Mouse (Mus musculus) limb, embryonic 10.5 days (tissue): ENCODE results near the gene Ptprc. TPM values are rescaled to one million over a fixed set of nuclear protein-coding genes. Genes with fewer than 3 reads are reported as not detected.

Source experiments
- DNase-seq: peaks from one replicate; pipeline ENCODE4 v3.0.0-alpha.2; 2017; ENCODE audit warnings: low spot score
- H3K27ac ChIP-seq: fragments of 300-500 bp; sonication (generic); 2 replicates; pipeline ENCODE4 v1.5.1; 2016; ENCODE audit warnings: mild to moderate bottlenecking
- H3K27me3 ChIP-seq: fragments of 300-500 bp; sonication (generic); 2 replicates; pipeline ENCODE4 v1.6.1; 2016; ENCODE audit warnings: low read depth, mild to moderate bottlenecking; ENCODE audit not compliant: poor library complexity, severe bottlenecking
- H3K36me3 ChIP-seq: fragments of 300-500 bp; sonication (generic); 2 replicates; pipeline ENCODE4 v1.6.1; 2016; ENCODE audit warnings: mild to moderate bottlenecking, moderate library complexity
- H3K4me1 ChIP-seq: fragments of 300-500 bp; sonication (generic); 2 replicates; pipeline ENCODE4 v1.6.1; 2016
- H3K4me3 ChIP-seq: fragments of 300-500 bp; sonication (generic); 2 replicates; pipeline ENCODE4 v1.5.1; 2016; ENCODE audit warnings: mild to moderate bottlenecking, moderate library complexity
- H3K9me3 ChIP-seq: fragments of 300-500 bp; sonication (generic); replicated peaks from 2 replicates; pipeline ENCODE4 v1.6.1; 2016; ENCODE audit warnings: mild to moderate bottlenecking
- WGBS: fragments of 180-500 bp; shearing (Covaris S2); methylation state at CpG from one replicate; pipeline ENCODE4 v1.1.7; 2016; 5-methylcytosine and 5-hydroxymethylcytosine counted together
- polyA plus RNA-seq: library from polyadenylated mRNA; unstranded; fragments of >200 nt; fragmentation: Nextera tagmentation; extraction: Ambion mirVana; gene quantifications from 2 replicates; pipeline ENCODE4 v1.2.1, GENCODE M21; 2016

Gene Ptprc
- polyA plus RNA-seq, 1 experiment from 2014 or later, result 0.96 TPM

GRCm38 (mm10) chr1:138093219-138093618 lies 82.3 kb downstream of the Ptprc start:
- Histone ChIP-seq H3K27ac (no peak overlapping the region), H3K4me3 (no peak overlapping the region), H3K4me1 (no peaks in the 10 kb centered on the region), H3K36me3 (no peaks in the 10 kb centered on the region), H3K9me3 (no peaks in the 10 kb centered on the region), H3K27me3 (no peaks in the 10 kb centered on the region)
- DNase-seq, result no peak
- WGBS, result 51% methylated on average over 1 of the region's 1 CpGs

GRCm38 (mm10) chr1:138085810-138086209 lies 89.7 kb downstream of the Ptprc start:
- Histone ChIP-seq H3K4me3 (no peak overlapping the region), H3K27me3 (no peaks in the 10 kb centered on the region), H3K27ac (no peak overlapping the region), H3K36me3 (no peaks in the 10 kb centered on the region), H3K9me3 (no peaks in the 10 kb centered on the region), H3K4me1 (peaks cover 6% of the 10 kb centered on the region; the same call in 1 of the 2 replicates)
- WGBS, result 5% methylated on average over 1 of the region's 1 CpGs
- DNase-seq, result peak; percentile 56

DNA sequence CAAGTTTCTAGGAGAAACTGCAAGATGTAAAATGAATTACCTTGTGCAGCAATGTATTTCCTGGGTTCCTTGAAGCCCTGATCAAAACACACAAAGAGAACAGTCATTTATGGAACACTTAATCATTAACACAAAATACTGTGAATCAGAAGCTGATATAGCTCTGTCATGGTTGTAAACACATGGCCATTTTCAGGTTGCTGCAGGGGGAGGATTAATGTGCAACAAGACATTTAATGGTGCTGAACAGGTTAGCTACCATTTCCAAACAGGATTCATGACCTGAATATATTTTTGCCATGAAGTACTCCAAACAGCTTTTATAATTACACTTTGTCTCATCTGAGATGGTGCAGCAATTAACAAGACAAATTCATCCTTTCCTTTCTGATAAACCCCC lies 91.8 kb downstream of the Ptprc start:
- Histone ChIP-seq H3K9me3 (no peaks in the 10 kb centered on the region), H3K27ac (no peak overlapping the region), H3K36me3 (no peaks in the 10 kb centered on the region), H3K4me3 (no peak overlapping the region), H3K27me3 (no peaks in the 10 kb centered on the region), H3K4me1 (peaks cover 6% of the 10 kb centered on the region; the same call in 1 of the 2 replicates)
- no peak for DNase-seq

- 95% methylated on average over 1 of the region's 1 CpGs for WGBS
- DNase-seq, result no peak
- H3K9me3 ChIP-seq, result no peaks in the 10 kb centered on the region
These were observed 95.2 kb downstream of the Ptprc start for GRCm38 (mm10) chr1:138080308-138080707.

GRCm38 (mm10) chr1:138044196-138044945 lies 131.1 kb downstream of the Ptprc start:
- no peaks in the 10 kb centered on the region for H3K9me3 ChIP-seq
- peak; percentile 81 for DNase-seq
- H3K4me1 ChIP-seq, result peaks cover 19% of the 10 kb centered on the region
- H3K27me3 ChIP-seq, result no peaks in the 10 kb centered on the region
- H3K27ac ChIP-seq, result no peak overlapping the region
- 46% methylated on average over 10 of the region's 10 CpGs for WGBS
- no peaks in the 10 kb centered on the region for H3K36me3 ChIP-seq
- H3K4me3 ChIP-seq, result no peak overlapping the region

More at GRCm38 (mm10) chr1:138080308-138080707, 95.2 kb downstream of the Ptprc start:
- peaks cover 6% of the 10 kb centered on the region; the same call in 1 of the 2 replicates for H3K4me1 ChIP-seq
- no peak overlapping the region for H3K27ac ChIP-seq
- no peaks in the 10 kb centered on the region for H3K27me3 ChIP-seq
- no peaks in the 10 kb centered on the region for H3K36me3 ChIP-seq
- H3K4me3 ChIP-seq, result no peak overlapping the region

DNA sequence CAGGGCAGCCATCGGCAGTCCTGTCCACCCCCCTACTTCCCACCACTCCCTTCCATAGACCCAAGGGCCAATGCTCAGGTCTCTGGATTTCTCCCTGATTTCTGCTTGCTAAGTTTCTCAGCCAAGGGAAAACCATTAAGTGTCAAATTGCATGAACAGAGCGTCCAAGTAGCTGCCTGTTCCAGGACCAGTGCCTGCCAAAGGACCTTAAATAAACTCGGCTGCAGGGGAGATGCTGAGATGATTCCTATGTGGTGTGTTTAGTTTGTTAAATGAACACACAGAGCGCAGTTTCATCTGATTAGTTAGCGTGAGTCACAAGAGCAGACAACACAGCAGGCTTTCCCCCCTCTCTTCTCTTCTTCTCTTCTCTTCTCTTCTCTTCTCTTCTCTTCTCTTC lies 135.0 kb downstream of the Ptprc start:
- Histone ChIP-seq H3K9me3 (no peaks in the 10 kb centered on the region), H3K36me3 (no peaks in the 10 kb centered on the region), H3K27me3 (no peaks in the 10 kb centered on the region), H3K4me3 (no peak overlapping the region), H3K4me1 (peaks cover 32% of the 10 kb centered on the region), H3K27ac (peak overlapping the region; percentile 50; the same call in 1 of the 2 replicates)
- WGBS, result 52% methylated on average over 5 of the region's 5 CpGs
- no peak for DNase-seq

GRCm38 (mm10) chr1:138039201-138039600 lies 136.3 kb downstream of the Ptprc start:
- Histone ChIP-seq H3K9me3 (no peaks in the 10 kb centered on the region), H3K4me1 (peaks cover 29% of the 10 kb centered on the region), H3K36me3 (no peaks in the 10 kb centered on the region), H3K4me3 (no peak overlapping the region), H3K27me3 (no peaks in the 10 kb centered on the region), H3K27ac (peak overlapping the region; percentile 60; the same call in 1 of the 2 replicates)
- no peak for DNase-seq
- 24% methylated on average over 1 of the region's 1 CpGs for WGBS

- 62% methylated on average over 5 of the region's 5 CpGs for WGBS
- Histone ChIP-seq H3K27ac (peak overlapping the region; percentile 63), H3K4me1 (peaks cover 24% of the 10 kb centered on the region)
These were observed 138.0 kb downstream of the Ptprc start for GRCm38 (mm10) chr1:138037484-138037883.

DNA sequence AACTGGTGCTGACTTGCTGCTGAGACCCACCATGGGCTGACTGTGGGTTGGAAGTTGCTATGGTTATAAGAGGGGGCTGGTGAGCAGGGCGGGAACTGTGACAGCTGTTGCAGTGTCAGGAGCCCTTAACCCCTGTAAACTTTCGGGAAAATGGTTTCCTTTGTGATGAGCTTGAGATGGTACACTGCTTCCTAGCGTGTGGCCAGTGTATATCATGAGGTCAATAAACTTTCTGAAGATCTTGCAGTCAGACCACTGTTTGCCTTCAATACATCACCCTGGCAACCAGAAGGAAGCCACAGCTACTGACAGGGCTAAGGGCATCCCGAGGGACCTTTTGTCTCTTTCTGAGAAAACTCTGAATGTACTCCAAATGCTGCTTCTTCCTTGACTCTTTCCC lies 145.9 kb downstream of the Ptprc start:
- H3K4me1 ChIP-seq, result no peaks in the 10 kb centered on the region
- H3K36me3 ChIP-seq, result no peaks in the 10 kb centered on the region
- no peak for DNase-seq
- 63% methylated on average over 4 of the region's 4 CpGs for WGBS
- no peaks in the 10 kb centered on the region for H3K27me3 ChIP-seq
- H3K9me3 ChIP-seq, result no peaks in the 10 kb centered on the region
- no peak overlapping the region for H3K4me3 ChIP-seq
- H3K27ac ChIP-seq, result no peak overlapping the region

More at GRCm38 (mm10) chr1:138037484-138037883, 138.0 kb downstream of the Ptprc start:
- Histone ChIP-seq H3K9me3 (no peaks in the 10 kb centered on the region), H3K36me3 (no peaks in the 10 kb centered on the region), H3K4me3 (no peak overlapping the region), H3K27me3 (no peaks in the 10 kb centered on the region)
- DNase-seq, result no peak

DNA sequence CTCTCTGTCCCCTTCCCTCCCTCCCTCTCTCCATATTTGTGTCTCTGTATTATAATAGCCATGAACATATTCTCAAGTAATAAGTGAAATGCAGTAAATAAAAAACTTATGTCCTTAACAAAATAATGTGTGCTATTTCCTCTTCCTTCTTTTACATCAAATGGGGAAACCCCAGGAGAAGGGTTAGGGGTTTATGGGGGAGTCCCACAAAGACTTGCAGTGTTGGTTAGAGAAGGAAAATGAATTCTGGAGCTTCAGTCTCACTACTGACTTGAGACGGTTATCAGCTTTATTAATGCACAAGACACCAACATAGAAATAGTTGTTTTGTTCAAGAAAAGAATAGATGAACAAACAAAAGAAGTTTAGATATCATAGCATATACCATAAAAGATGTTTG lies 150.2 kb downstream of the Ptprc start:
- 85% methylated on average over 1 of the region's 1 CpGs for WGBS
- H3K36me3 ChIP-seq, result no peaks in the 10 kb centered on the region
- no peak for DNase-seq
- no peaks in the 10 kb centered on the region for H3K27me3 ChIP-seq
- H3K4me3 ChIP-seq, result no peak overlapping the region
- H3K9me3 ChIP-seq, result no peaks in the 10 kb centered on the region
- H3K27ac ChIP-seq, result no peak overlapping the region
- H3K4me1 ChIP-seq, result peaks cover 27% of the 10 kb centered on the region

- no peak for DNase-seq
- peak overlapping the region; percentile 46 for H3K27ac ChIP-seq
- WGBS, result 29% methylated on average over 4 of the region's 4 CpGs
These were observed 151.9 kb downstream of the Ptprc start for GRCm38 (mm10) chr1:138023601-138024000.

DNA sequence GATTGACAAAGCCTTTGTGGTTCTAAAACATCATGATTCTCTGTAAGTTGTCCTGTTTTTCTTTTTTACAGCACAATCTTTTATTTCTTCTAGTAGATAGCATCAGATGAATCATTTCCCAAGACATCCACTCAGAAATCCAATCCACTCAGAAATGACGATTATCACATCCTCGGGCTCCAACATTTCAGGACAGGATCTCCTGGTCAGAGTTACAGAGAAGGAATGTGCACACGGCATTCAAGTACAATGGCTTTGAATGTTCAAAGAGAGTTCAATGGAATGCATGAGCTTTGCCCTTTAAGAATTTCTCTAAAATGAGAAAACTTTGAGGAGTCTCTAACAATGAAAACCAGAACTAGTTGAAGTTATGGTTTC lies 152.6 kb downstream of the Ptprc start:
- Histone ChIP-seq H3K9me3 (no peaks in the 10 kb centered on the region), H3K27me3 (no peaks in the 10 kb centered on the region), H3K36me3 (no peaks in the 10 kb centered on the region), H3K27ac (peak overlapping the region; percentile 46), H3K4me3 (no peak overlapping the region), H3K4me1 (peaks cover 27% of the 10 kb centered on the region)
- no peak for DNase-seq
- WGBS, result 47% methylated on average over 3 of the region's 3 CpGs

More at GRCm38 (mm10) chr1:138023601-138024000, 151.9 kb downstream of the Ptprc start:
- Histone ChIP-seq H3K4me1 (peaks cover 27% of the 10 kb centered on the region), H3K4me3 (no peak overlapping the region), H3K36me3 (no peaks in the 10 kb centered on the region), H3K9me3 (no peaks in the 10 kb centered on the region), H3K27me3 (no peaks in the 10 kb centered on the region)

GRCm38 (mm10) chr1:138021962-138022917 lies 153.3 kb downstream of the Ptprc start:
- Histone ChIP-seq H3K4me3 (no peak overlapping the region), H3K27ac (peak overlapping the region; percentile 46), H3K27me3 (no peaks in the 10 kb centered on the region), H3K4me1 (peaks cover 27% of the 10 kb centered on the region), H3K36me3 (no peaks in the 10 kb centered on the region), H3K9me3 (no peaks in the 10 kb centered on the region)
- WGBS, result 47% methylated on average over 11 of the region's 11 CpGs
- no peak for DNase-seq
